Mouse (Mus musculus): ENCODE measurements at regions not wholly inside any gene's neighbourhood (a gene's known extent, or its start where the extent isn't known, plus 50 kb on each side); places are given as distances from the start of the nearest gene placed in this dataset.

- TF ChIP-seq POLR2A (IDR thresholded peaks at IDR 0.05; ENCODE audit: borderline replicate concordance, extremely low read depth, low read depth, low read length) (no peak), CTCF (IDR thresholded peaks at IDR 0.05; ENCODE audit: insufficient read depth, low read length) (no peak)
Measured at GRCm38 (mm10) chr14:24641853-24642252, 154.9 kb downstream of the Rps24 start.

All from lung, adult 2 months (tissue).